Mouse (Mus musculus): ENCODE results near the gene Olfr1044. TPM values are rescaled to one million over a fixed set of nuclear protein-coding genes. Genes with fewer than 3 reads are reported as not detected.
"Not testable (repeated sequence)": the region's sequence is repeated elsewhere in the genome, so short reads cannot be mapped to it uniquely, and the experiment has no call there.

Olfr1044 gene
- polyA plus RNA-seq (2012; rRNA removed): not detected in 2 replicates

- TF ChIP-seq POLR2A (IDR thresholded peaks at IDR 0.05; ENCODE audit: borderline replicate concordance, extremely low read depth, insufficient read depth, insufficient read length, poor library complexity, severe bottlenecking) (no peak), CTCF (IDR thresholded peaks at IDR 0.05; ENCODE audit: borderline replicate concordance, extremely low read depth, insufficient read depth, insufficient read length) (no peak)
- no peak for DNase-seq (ENCODE audit: low read depth)
These were observed at the start of gene Olfr1044 for GRCm38 (mm10) chr2:86177720-86178119. Gene Olfr1044 (minus strand): TSS chr2:86177820.

- TF ChIP-seq CTCF (IDR thresholded peaks at IDR 0.05; ENCODE audit: borderline replicate concordance, extremely low read depth, insufficient read depth, insufficient read length): no peak
- TF ChIP-seq POLR2A (IDR thresholded peaks at IDR 0.05; ENCODE audit: borderline replicate concordance, extremely low read depth, insufficient read depth, insufficient read length, poor library complexity, severe bottlenecking): no peak
- no peak for DNase-seq (ENCODE audit: low read depth)
These were observed 41.6 kb upstream of the Olfr1044 start, which contains the start of gene Olfr1046 for GRCm38 (mm10) chr2:86219214-86219613. Gene Olfr1046 (minus strand): TSS chr2:86219314.

GRCm38 (mm10) chr2:86202909-86203308 lies 25.3 kb upstream of the Olfr1044 start, which contains the start of gene Olfr1045:
Gene Olfr1045 (minus strand): TSS chr2:86203009.
- TF ChIP-seq CTCF (IDR thresholded peaks at IDR 0.05; ENCODE audit: borderline replicate concordance, extremely low read depth, insufficient read depth, insufficient read length): no peak
- TF ChIP-seq POLR2A (IDR thresholded peaks at IDR 0.05; ENCODE audit: borderline replicate concordance, extremely low read depth, insufficient read depth, insufficient read length, poor library complexity, severe bottlenecking): no peak

DNA sequence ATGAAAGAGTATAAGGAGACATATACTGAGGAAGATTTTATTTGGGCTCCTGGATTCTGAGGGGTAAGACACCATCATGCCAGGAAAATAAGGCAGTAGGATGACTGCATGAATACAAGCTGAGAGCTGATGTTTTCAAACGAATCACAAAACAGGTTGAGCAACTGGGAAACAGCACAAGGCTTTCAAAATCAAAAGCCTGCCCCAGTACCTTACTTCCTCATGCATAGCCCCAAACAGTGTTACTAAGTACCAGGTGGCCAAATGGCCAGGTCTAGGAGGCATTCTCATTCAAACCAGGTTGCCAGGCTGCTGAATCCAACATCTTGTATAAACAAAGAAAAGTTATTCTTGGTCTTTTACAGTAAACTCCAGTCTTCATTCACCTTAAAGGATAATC lies 18.2 kb upstream of the Olfr1044 start:
- no peak for DNase-seq (ENCODE audit: low read depth)
- TF ChIP-seq CTCF (IDR thresholded peaks at IDR 0.05; ENCODE audit: borderline replicate concordance, extremely low read depth, insufficient read depth, insufficient read length) (no peak), POLR2A (IDR thresholded peaks at IDR 0.05; ENCODE audit: borderline replicate concordance, extremely low read depth, insufficient read depth, insufficient read length, poor library complexity, severe bottlenecking) (no peak)

More at GRCm38 (mm10) chr2:86202909-86203308, 25.3 kb upstream of the Olfr1044 start, which contains the start of gene Olfr1045:
- no peak for DNase-seq (ENCODE audit: low read depth)

DNA sequence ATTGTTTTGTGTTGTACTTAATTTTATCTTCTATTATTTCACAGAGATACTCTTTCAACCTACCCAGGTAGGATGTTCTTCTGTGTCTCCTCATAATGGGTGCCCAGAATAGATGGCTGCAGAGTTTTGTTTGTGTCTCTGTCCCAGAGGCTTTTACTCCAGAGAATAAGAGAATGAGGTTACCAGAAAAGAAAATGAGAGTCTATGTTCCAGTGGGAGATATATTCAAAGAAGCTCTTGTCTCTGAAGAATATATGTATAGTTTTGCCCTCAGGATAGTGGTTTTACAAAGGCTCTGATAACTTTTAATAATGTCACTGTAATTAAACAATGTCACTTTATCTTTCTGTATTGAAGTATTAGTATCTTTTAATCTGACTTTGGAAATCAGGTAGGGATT lies 8.0 kb upstream of the Olfr1044 start, which contains the start of gene Olfr52:
Gene Olfr52, minus strand, starts transcription at position 101 of the 400 bp plus-strand sequence.
- no peak for TF ChIP-seq POLR2A (IDR thresholded peaks at IDR 0.05; ENCODE audit: borderline replicate concordance, extremely low read depth, insufficient read depth, insufficient read length, poor library complexity, severe bottlenecking)
- no peak for DNase-seq (ENCODE audit: low read depth)

- TF ChIP-seq POLR2A (IDR thresholded peaks at IDR 0.05; ENCODE audit: borderline replicate concordance, extremely low read depth, insufficient read depth, insufficient read length, poor library complexity, severe bottlenecking) (no peak), CTCF (IDR thresholded peaks at IDR 0.05; ENCODE audit: borderline replicate concordance, extremely low read depth, insufficient read depth, insufficient read length) (no peak)
- no peak for DNase-seq (ENCODE audit: low read depth)
These were observed 2.3 kb upstream of the Olfr1044 start for GRCm38 (mm10) chr2:86179950-86180349.

DNA sequence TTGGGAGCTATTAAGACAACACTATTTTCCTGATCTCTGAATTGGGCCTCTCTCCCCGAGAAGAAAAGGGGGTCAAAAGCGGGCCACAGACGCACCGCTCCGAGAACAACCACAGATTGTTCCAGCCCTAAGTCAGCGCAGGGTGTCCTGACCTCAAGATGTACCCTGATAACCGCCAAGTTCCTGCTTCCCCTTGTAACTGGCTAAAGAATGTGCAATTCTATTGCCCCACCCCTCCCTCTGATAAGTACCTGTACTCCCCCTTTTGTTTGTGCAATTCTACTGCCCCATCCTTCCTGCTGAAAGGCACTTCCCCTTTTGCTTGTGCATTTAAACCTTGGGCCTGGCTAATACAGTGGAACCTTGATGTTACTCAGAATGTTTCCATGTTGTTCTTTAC lies 2.2 kb downstream of the Olfr1044 start:
- DNase-seq (ENCODE audit: low read depth): not testable (repeated sequence)

DNA sequence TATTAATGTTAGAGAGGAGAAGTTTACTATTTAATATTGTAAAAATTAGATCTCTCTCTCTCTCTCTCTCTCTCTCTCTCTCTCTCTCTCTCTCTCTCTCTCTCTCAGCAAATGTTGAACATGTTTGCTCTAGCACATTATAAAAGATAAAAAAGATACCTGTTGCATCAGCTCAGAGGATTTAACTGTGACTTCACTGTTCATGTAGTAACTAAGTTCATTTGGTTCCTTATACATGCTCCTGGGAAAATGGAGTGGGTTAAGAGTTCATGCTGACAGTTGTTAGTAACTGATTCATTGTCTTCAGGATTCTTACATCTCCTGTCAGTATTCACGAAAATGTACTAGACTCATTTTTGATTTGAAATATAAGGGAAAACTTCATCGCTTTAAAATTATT lies 10.2 kb downstream of the Olfr1044 start, which contains the start of gene Olfr1043:
Gene Olfr1043, minus strand, starts transcription at position 101 of the 400 bp plus-strand sequence.
- DNase-seq (ENCODE audit: low read depth): no peak
- TF ChIP-seq CTCF (IDR thresholded peaks at IDR 0.05; ENCODE audit: borderline replicate concordance, extremely low read depth, insufficient read depth, insufficient read length) (no peak), POLR2A (IDR thresholded peaks at IDR 0.05; ENCODE audit: borderline replicate concordance, extremely low read depth, insufficient read depth, insufficient read length, poor library complexity, severe bottlenecking) (no peak)

- DNase-seq (ENCODE audit: low read depth): no peak
- no peak for TF ChIP-seq POLR2A (IDR thresholded peaks at IDR 0.05; ENCODE audit: borderline replicate concordance, extremely low read depth, insufficient read depth, insufficient read length, poor library complexity, severe bottlenecking)
- TF ChIP-seq CTCF (IDR thresholded peaks at IDR 0.05; ENCODE audit: borderline replicate concordance, extremely low read depth, insufficient read depth, insufficient read length): no peak
These were observed 15.9 kb downstream of the Olfr1044 start, which contains the start of gene Olfr1042 for GRCm38 (mm10) chr2:86161738-86162137. Gene Olfr1042 (minus strand): TSS chr2:86161838.

GRCm38 (mm10) chr2:86146632-86147031 lies 31.0 kb downstream of the Olfr1044 start, which contains the start of gene Olfr1040:
Gene Olfr1040 (minus strand): TSS chr2:86146732.
- no peak for TF ChIP-seq POLR2A (IDR thresholded peaks at IDR 0.05; ENCODE audit: borderline replicate concordance, extremely low read depth, insufficient read depth, insufficient read length, poor library complexity, severe bottlenecking)
- no peak for TF ChIP-seq CTCF (IDR thresholded peaks at IDR 0.05; ENCODE audit: borderline replicate concordance, extremely low read depth, insufficient read depth, insufficient read length)
- DNase-seq (ENCODE audit: low read depth): no peak

DNA sequence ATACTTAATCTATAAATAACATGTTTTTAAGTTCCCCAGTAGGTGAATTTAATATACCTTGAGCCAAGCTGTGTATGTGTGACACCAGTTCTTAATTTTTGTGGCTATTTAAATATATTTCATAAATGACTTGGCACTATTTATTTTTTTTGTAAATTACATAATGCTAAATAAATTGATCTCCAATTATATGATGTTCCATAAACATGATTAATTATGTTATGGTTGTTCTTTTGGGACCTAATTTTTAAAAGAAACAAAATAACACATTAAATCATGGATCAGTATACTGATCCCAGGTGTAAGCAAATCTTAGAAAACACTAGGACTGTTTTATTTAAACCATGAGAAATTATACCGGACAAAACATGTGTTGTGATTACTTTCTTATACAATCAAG lies 41.8 kb downstream of the Olfr1044 start, which contains the start of gene Olfr1039:
Gene Olfr1039, minus strand, starts transcription at position 101 of the 400 bp plus-strand sequence.
- TF ChIP-seq CTCF (IDR thresholded peaks at IDR 0.05; ENCODE audit: borderline replicate concordance, extremely low read depth, insufficient read depth, insufficient read length) (no peak), POLR2A (IDR thresholded peaks at IDR 0.05; ENCODE audit: borderline replicate concordance, extremely low read depth, insufficient read depth, insufficient read length, poor library complexity, severe bottlenecking) (no peak)

More for the DNA sequence above, 41.8 kb downstream of the Olfr1044 start, which contains the start of gene Olfr1039:
- DNase-seq (ENCODE audit: low read depth): no peak

Other genes with a start within 250 kb of the Olfr1044 start
- not detected in 2 replicates for gene Olfr1028, start 227.4 kb downstream of the Olfr1044 start, polyA plus RNA-seq (2012; rRNA removed)
- not detected in 2 replicates for gene Olfr1029, start 203.9 kb downstream of the Olfr1044 start, polyA plus RNA-seq (2012; rRNA removed)
- not detected in 2 replicates for gene Olfr1030, start 198.5 kb downstream of the Olfr1044 start, polyA plus RNA-seq (2012; rRNA removed)
- gene Olfr1031, start 187.5 kb downstream of the Olfr1044 start, polyA plus RNA-seq (2012; rRNA removed): not detected in 2 replicates
- gene Olfr1032, start 172.3 kb downstream of the Olfr1044 start, polyA plus RNA-seq (2012; rRNA removed): not detected in 2 replicates
- 0.04 and 0.06 TPM in 2 replicates for gene Olfr1033, start 157.2 kb downstream of the Olfr1044 start, polyA plus RNA-seq (2012; rRNA removed)
- not detected in 2 replicates for gene Olfr1034, start 132.0 kb downstream of the Olfr1044 start, polyA plus RNA-seq (2012; rRNA removed)
- gene Olfr1036, start 103.8 kb downstream of the Olfr1044 start, polyA plus RNA-seq (2012; rRNA removed): not detected in 2 replicates
- not detected in 2 replicates for gene Olfr1037, start 90.4 kb downstream of the Olfr1044 start, polyA plus RNA-seq (2012; rRNA removed)
- gene Olfr1039, start 41.9 kb downstream of the Olfr1044 start, polyA plus RNA-seq (2012; rRNA removed): not detected in 2 replicates
- not detected in 2 replicates for gene Olfr1040, start 31.1 kb downstream of the Olfr1044 start, polyA plus RNA-seq (2012; rRNA removed)
- not detected in 2 replicates for gene Olfr1042, start 16.0 kb downstream of the Olfr1044 start, polyA plus RNA-seq (2012; rRNA removed)
- not detected in 2 replicates for gene Olfr1043, start 10.3 kb downstream of the Olfr1044 start, polyA plus RNA-seq (2012; rRNA removed)
- not detected in 2 replicates for gene Olfr52, start 7.9 kb upstream of the Olfr1044 start, polyA plus RNA-seq (2012; rRNA removed)
- not detected in 2 replicates for gene Olfr1045, start 25.2 kb upstream of the Olfr1044 start, polyA plus RNA-seq (2012; rRNA removed)
- not detected in 2 replicates for gene Olfr1046, start 41.5 kb upstream of the Olfr1044 start, polyA plus RNA-seq (2012; rRNA removed)
- not detected in 2 replicates for gene Olfr1047, start 53.6 kb upstream of the Olfr1044 start, polyA plus RNA-seq (2012; rRNA removed)
- not detected in 2 replicates for gene Olfr1048, start 62.5 kb upstream of the Olfr1044 start, polyA plus RNA-seq (2012; rRNA removed)
- not detected in 2 replicates for gene Olfr1049, start 80.5 kb upstream of the Olfr1044 start, polyA plus RNA-seq (2012; rRNA removed)
- not detected in 2 replicates for gene Olfr1051, start 101.3 kb upstream of the Olfr1044 start, polyA plus RNA-seq (2012; rRNA removed)
- gene Olfr1052, start 114.6 kb upstream of the Olfr1044 start, polyA plus RNA-seq (2012; rRNA removed): not detected in 2 replicates
- not detected in 2 replicates for gene Olfr1053, start 137.5 kb upstream of the Olfr1044 start, polyA plus RNA-seq (2012; rRNA removed)
- not detected in 2 replicates for gene Olfr1054, start 157.6 kb upstream of the Olfr1044 start, polyA plus RNA-seq (2012; rRNA removed)
- gene Olfr1055, start 172.5 kb upstream of the Olfr1044 start, polyA plus RNA-seq (2012; rRNA removed): not detected in 2 replicates
- not detected in 2 replicates for gene Olfr1056, start 184.6 kb upstream of the Olfr1044 start, polyA plus RNA-seq (2012; rRNA removed)
- gene Olfr1057, start 200.6 kb upstream of the Olfr1044 start, polyA plus RNA-seq (2012; rRNA removed): not detected in 2 replicates
- gene Olfr1058, start 210.7 kb upstream of the Olfr1044 start, polyA plus RNA-seq (2012; rRNA removed): not detected in 2 replicates
- gene Olfr1061, start 236.2 kb upstream of the Olfr1044 start, polyA plus RNA-seq (2012; rRNA removed): not detected in 2 replicates
- gene Olfr1062, start 248.9 kb upstream of the Olfr1044 start, polyA plus RNA-seq (2012; rRNA removed): not detected in 2 replicates